Mouse (Mus musculus): ENCODE measurements around the gene Ldlrad2.
A peak's percentile ranks its signal among the peaks of the same experiment; 100 is the strongest.
"Not testable (repeated sequence)": the region's sequence is repeated elsewhere in the genome, so short reads cannot be mapped to it uniquely, and the experiment has no call there.

The Ldlrad2 gene

GRCm38 (mm10) chr4:137574469-137574868 is at the start of gene Ldlrad2:
Ldlrad2 (minus strand) TSS chr4:137574569.
- no peak for DNase-seq (ENCODE audit: low spot score)

GRCm38 (mm10) chr4:137622847-137623246 is 48.5 kb upstream of the Ldlrad2 start:
- DNase-seq (ENCODE audit: low spot score) = no peak

- no peak for DNase-seq (ENCODE audit: low spot score)
Observed at GRCm38 (mm10) chr4:137610256-137610655, 35.9 kb upstream of the Ldlrad2 start.

- DNase-seq (ENCODE audit: low spot score) = no peak
Observed at GRCm38 (mm10) chr4:137609702-137610101, 35.3 kb upstream of the Ldlrad2 start.

- no peak for DNase-seq (ENCODE audit: low spot score)
Observed at GRCm38 (mm10) chr4:137609281-137609680, 34.9 kb upstream of the Ldlrad2 start.

GRCm38 (mm10) chr4:137607023-137607422 is 32.7 kb upstream of the Ldlrad2 start:
- no peak for DNase-seq (ENCODE audit: low spot score)

GRCm38 (mm10) chr4:137603449-137604171 is 29.2 kb upstream of the Ldlrad2 start:
- DNase-seq (ENCODE audit: low spot score) = no peak

GRCm38 (mm10) chr4:137598577-137598976 is 24.2 kb upstream of the Ldlrad2 start:
- DNase-seq (ENCODE audit: low spot score) = no peak

- no peak for DNase-seq (ENCODE audit: low spot score)
Observed at GRCm38 (mm10) chr4:137597098-137597630, 22.8 kb upstream of the Ldlrad2 start.

- peak; percentile 72 for DNase-seq (ENCODE audit: low spot score)
Observed at GRCm38 (mm10) chr4:137594496-137595270, 20.3 kb upstream of the Ldlrad2 start.

- peak; percentile 98 for DNase-seq (ENCODE audit: low spot score)
Observed at GRCm38 (mm10) chr4:137593601-137594495, 19.5 kb upstream of the Ldlrad2 start, which contains the start of gene Usp48. Usp48 (plus strand) TSS chr4:137593755.

GRCm38 (mm10) chr4:137590961-137591360 is 16.6 kb upstream of the Ldlrad2 start:
- no peak for DNase-seq (ENCODE audit: low spot score)

GRCm38 (mm10) chr4:137589586-137589985 is 15.2 kb upstream of the Ldlrad2 start:
- DNase-seq (ENCODE audit: low spot score) = no peak

GRCm38 (mm10) chr4:137589095-137589494 is 14.7 kb upstream of the Ldlrad2 start:
- not testable (repeated sequence) for DNase-seq (ENCODE audit: low spot score)

GRCm38 (mm10) chr4:137581815-137582214 is 7.4 kb upstream of the Ldlrad2 start:
- no peak for DNase-seq (ENCODE audit: low spot score)

GRCm38 (mm10) chr4:137580299-137580698 is 5.9 kb upstream of the Ldlrad2 start:
- no peak for DNase-seq (ENCODE audit: low spot score)

GRCm38 (mm10) chr4:137579789-137580188 is 5.4 kb upstream of the Ldlrad2 start:
- DNase-seq (ENCODE audit: low spot score) = no peak

GRCm38 (mm10) chr4:137578181-137578845 is 3.9 kb upstream of the Ldlrad2 start:
- peak; percentile 48 for DNase-seq (ENCODE audit: low spot score)

- DNase-seq (ENCODE audit: low spot score) = no peak
Observed at GRCm38 (mm10) chr4:137577486-137577885, 3.1 kb upstream of the Ldlrad2 start.

- DNase-seq (ENCODE audit: low spot score) = no peak
Observed at GRCm38 (mm10) chr4:137569873-137570272, 4.5 kb downstream of the Ldlrad2 start.

- DNase-seq (ENCODE audit: low spot score) = no peak
Observed at GRCm38 (mm10) chr4:137556673-137557210, 17.6 kb downstream of the Ldlrad2 start.
